Mouse (Mus musculus): ENCODE results near the gene Tsc22d2.
A peak's percentile ranks its signal among the peaks of the same experiment; 100 is the strongest.
"Not testable (repeated sequence)": the region's sequence is repeated elsewhere in the genome, so short reads cannot be mapped to it uniquely, and the experiment has no call there.

Gene Tsc22d2

GRCm38 (mm10) chr3:58428861-58429260 is 14.3 kb downstream of the Tsc22d2 start:
- DNase-seq (ENCODE audit: low spot score in 2 of 2) = no peak

DNA sequence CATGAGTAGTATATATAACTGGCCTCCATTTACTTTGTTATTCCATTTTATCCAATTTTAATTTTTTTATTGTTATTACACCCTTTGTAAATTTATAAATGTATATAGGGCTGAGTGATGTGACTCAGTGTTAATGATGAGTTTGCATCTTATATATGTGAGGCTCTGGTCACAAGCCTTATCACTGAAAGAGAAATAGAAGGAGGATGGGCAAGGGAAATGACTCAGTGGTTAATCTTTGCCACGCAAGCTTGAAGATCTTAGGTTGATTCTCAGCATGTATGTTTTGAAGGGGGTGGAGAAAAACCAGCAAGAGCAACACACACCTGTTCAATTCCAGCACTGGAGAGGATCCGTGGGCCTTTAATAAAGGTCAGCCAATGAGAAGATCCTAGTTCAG is 19.9 kb downstream of the Tsc22d2 start:
- no peak for DNase-seq (ENCODE audit: low spot score in 2 of 2)

- DNase-seq (ENCODE audit: low spot score in 2 of 2) = no peak
These were observed 33.7 kb downstream of the Tsc22d2 start for GRCm38 (mm10) chr3:58448230-58448629.

DNA sequence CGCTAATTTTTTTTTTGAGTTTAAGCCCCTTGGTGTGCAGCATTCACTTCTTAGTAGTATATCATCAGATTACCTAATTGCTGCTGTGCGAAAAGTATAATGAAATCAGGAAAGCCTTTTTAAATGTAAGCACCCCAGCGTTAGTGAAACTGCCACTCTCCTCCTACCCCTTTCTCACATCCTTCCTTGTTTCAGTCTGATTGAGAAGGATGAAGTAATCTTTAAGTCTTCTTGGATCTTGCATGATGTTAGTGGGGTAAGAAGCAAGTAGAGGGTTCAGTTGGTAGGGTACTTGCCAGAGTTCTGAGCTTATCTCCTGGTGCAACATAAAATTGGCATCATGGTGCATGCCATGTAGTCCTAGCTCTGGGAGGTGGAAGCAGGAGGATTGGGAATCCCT is 35.0 kb downstream of the Tsc22d2 start:
- no peak for DNase-seq (ENCODE audit: low spot score in 2 of 2)

GRCm38 (mm10) chr3:58454414-58455205 is 40.1 kb downstream of the Tsc22d2 start:
- DNase-seq (ENCODE audit: low spot score in 2 of 2) = no peak

DNA sequence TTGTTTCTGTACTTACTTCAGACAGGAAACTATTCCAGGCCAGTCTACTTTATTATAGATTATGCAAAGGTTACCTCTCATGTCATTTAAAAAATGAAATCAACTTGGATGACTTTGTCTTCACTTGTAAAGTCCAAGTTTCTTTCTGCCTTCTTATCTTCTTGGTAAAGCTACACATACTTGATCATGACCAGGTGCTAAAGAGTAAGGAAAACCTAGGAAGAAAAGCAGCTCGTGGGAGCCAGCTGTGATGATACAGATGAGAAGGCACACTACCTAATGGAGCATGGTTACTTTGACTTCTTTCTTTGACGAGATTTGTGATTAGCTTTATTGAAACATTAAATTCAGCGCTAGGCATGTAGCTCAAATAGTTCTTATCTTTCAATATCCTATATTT is 40.7 kb downstream of the Tsc22d2 start:
- DNase-seq (ENCODE audit: low spot score in 2 of 2) = no peak

DNA sequence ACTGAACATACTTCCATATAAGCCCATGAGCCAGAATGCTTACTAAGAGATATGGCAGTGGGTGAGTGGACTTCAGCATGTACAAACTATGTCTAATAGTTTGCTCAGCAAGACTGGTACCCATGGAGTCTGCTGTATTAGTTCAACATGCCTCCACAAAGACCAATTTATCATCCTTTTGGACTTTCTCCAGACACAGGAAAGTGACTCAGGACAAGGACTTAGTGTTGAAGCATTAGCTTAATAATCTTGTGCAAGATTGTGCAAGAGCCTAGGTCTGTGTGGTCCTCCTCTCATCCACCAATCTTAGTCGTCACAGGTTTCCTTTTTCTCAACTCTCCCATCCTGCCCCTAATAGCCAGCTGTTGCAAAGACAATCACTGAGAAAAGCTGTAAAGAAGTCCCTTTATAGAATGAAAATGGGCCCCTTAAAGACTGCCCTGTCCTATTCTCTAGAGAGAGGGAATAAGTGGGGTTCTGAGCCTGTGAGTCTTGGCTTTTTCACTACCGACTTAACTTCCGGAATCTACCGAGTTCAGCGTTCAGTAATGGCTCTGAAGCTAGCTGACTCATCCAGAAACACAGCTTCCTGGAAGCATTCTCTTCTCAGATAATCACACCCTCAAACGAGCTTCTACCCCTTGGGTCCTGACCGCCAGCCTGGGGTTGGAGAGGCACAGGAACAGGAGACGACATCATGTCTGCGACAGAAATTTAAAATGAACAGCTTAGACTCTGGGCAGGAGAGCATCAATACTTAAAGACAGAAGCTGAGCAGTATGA is 55.3 kb downstream of the Tsc22d2 start:
- no peak for DNase-seq (ENCODE audit: low spot score in 2 of 2)

- not testable (repeated sequence) for DNase-seq (ENCODE audit: low spot score in 2 of 2)
These were observed 60.8 kb downstream of the Tsc22d2 start for GRCm38 (mm10) chr3:58475298-58475697.

DNA sequence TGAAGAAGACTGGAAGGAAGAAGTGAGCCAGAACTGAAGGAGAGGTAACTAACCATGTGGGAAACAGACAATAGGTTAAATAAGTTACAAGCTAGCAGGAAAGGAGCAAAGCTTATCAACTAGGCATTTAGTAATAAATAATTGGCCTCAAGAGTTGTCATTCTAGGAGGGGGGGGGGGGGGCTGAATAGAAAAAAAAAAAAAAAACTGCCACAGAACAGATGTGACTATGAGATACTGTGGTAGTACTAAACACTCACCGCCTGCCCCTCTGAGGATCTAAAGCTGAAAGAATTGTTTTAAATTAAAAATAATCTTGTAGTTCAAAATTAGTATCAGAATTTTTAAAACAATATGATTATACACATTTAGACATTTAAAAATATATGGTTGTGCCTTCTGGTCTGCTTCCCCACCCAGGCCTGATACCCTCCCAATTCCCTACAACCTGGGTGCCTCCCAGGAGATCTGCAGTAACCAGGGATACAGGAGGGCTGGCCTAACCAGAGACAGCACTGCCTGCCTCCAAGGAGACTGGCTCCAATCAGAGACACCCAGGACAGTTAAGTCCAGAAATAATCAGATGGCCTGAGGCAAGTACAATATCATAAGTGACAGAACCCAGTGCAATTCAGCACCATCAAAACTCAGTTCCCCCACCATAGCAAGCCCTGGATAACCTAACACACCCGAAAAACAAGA is 64.4 kb downstream of the Tsc22d2 start:
- no peak for DNase-seq (ENCODE audit: low spot score in 2 of 2)

DNA sequence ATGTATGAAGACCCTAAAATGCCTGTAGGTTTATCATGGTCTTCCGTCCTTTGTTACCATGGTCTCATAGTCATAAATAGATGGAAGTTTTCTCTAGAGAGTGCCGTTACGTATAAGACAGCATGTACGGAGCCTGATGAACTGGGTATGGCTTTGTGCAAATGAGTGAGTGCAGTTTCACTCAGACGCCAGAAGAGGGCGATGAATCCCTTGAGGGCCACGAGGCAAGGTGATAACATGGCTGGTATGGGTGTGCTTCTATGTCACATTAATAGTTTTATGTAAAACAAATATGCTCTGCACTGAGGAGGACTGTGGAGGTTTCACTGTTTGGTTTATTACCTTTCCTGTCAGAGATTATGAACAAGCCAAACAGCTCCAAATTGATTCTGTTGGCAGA is 71.4 kb downstream of the Tsc22d2 start:
- no peak for DNase-seq (ENCODE audit: low spot score in 2 of 2)

DNA sequence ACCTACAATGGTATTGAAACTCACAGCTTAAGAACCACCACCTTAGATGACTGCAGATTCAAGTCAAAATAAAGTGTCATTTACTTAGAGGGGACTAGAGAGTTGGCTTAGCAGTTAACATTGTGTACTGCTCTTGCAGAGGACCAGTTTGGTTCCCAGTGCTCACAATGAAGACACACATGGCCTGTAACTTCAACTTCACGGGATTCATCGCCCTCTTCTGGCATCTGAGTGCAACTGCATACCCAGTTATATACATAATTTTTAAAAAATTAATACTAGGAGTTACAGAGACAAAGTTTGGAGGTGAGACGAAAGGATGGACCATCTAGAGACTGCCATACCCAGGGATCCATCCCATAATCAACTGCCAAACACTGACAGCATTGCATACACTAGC is 72.6 kb downstream of the Tsc22d2 start:
- DNase-seq (ENCODE audit: low spot score in 2 of 2) = no peak

DNA sequence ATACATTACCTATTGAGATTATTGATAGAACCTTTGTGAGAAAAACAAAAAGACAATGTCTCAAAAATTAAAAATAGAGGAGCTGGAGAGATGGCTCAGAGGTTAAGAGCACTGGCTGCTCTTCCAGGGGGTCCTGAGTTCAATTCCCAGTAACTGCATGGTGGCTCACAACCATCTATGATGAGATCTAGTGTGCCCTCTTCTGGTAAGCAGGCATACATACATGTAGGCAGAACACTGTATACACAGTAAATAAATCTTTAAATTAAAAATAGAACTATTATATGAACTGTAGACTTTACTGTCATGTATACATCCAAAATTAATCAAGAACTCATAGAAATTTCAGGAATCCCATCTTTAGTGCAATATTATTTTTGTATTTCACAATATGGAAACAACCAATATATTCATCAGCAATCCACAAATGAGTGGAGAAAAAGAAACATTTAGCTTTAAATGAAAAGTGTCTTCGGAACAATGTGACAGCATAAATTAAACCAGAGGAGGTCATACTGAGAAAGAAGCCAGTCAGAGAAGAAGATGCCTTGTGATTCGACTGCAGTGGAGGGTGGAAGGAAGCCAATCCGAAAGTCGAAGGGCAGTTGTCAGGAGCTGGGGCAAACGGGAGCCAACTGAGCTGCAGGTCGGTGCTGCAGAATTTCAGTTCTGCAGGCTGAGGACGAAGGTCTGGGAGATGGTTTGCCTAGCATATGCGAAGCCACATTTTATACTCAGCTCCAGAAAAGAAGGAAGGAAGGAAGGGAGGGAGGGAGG is 73.7 kb downstream of the Tsc22d2 start:
- DNase-seq (ENCODE audit: low spot score in 2 of 2) = no peak

DNA sequence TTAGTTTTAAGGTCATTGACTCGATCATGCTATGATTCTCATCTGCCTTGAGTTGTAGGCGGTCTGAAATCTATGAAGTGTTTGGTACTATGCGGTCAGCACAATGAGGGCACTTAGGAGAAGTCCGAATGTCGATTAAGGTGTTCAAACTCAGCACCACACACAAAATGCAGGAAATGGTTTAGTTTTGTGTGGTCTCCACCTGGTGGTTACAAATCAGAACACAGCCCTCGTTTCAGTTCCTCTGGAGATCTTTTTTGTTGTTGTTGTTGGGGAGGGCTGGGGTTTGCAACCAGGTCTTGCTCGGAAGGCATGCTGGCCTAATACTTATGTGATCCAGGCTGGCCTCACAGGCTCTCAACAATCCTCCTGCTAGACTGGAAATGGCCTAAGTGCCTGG is 76.3 kb downstream of the Tsc22d2 start:
- DNase-seq (ENCODE audit: low spot score in 2 of 2) = peak in 1 of 2 experiments; percentile 11

DNA sequence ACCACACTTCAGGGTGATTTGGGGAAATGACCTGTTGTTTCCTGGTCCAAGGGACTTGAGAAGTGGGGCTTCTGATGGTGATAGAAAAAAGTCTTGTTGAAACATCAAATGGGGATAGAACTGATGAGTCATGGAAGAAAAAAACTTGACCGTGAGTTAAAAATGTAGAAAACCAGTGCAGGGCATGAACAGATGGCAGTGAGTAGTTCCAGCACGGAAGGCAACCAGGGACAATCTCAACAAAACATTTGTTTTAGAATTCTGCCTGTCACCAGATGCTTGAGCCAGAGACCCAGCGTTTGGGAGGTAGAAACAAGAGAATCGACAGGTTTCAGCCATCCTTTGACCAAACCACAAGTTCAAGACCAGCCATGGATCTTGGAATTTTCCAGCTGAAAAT is 79.1 kb downstream of the Tsc22d2 start:
- DNase-seq (ENCODE audit: low spot score in 2 of 2) = peak in 1 of 2 experiments; percentile 9

DNA sequence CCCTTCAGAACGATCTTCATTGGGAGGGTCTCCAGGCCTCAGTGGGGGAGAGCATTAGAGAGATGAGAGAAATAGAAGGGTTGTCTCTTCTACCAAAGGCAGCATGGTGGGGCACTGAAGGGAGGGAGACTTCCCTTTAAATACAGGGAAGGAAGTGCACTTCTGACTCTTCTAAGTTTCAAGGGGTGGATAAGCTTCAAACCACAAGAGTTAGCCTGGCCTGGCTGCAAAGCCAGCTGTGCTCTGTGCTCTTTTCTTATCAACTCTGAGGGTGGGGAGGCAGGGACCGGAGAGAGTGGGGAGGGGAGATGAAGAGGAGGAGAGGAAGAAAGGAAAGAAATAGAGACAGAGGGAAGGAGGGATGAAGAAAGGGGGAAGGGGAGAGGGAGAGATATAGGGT is 87.4 kb downstream of the Tsc22d2 start:
- DNase-seq (ENCODE audit: low spot score in 2 of 2) = no peak

- DNase-seq (ENCODE audit: low spot score in 2 of 2) = no peak
These were observed 89.3 kb downstream of the Tsc22d2 start for GRCm38 (mm10) chr3:58503720-58504333.

- DNase-seq (ENCODE audit: low spot score in 2 of 2) = no peak
These were observed 90.2 kb downstream of the Tsc22d2 start for GRCm38 (mm10) chr3:58504676-58505075.

DNA sequence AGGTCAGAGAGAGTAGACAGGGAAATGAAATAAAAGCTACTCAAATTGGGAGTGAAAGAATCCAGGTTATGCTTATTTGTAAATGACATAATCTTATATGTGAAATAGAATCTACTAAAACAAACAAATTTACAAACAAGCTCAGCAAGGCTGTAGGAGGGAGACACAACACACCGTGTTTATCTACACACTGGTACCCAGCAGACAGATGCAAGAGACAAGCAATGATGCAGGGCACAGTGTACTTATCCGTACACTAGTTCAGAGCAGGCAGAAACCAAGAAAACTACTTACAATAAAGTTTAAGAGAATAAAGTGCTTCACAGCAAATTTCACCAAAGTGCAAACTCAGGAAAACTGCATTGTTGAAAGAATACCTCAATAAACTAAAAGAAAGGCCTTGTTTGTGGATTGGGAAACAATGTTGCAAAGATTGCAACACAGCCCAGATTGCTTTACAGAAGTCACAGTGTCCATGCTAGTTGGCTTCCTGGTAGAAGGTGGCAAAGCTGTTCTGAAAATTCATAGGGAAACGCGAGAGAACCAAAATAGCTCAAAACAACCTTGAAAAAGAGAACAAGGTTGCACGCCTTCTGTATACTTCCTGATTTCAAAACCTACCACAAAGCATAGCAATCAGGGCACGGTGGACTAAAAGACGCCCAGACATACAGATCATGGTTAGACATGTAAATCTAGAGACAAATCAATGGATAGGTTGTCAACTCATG is 93.7 kb downstream of the Tsc22d2 start:
- no peak for DNase-seq (ENCODE audit: low spot score in 2 of 2)

DNA sequence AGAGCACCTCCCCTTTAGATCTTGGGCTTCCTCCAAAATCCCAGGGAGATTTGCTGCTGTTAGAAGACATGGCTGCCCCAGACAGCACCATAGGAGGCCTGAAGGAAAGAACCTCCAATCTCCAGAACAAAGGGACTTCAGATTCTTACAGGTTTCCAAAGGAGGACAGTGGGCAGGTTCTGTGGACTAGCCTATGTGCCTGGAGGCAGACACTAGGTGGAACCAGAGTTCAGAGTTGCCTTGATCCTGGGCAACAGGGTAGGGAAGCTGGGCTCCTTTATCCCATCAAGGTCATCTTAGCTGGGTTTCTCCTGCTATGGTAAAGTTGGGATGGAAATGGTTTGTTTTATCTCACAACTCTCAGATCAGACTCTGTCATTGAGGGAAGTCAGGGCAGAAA is 97.1 kb downstream of the Tsc22d2 start:
- no peak for DNase-seq (ENCODE audit: low spot score in 2 of 2)

DNA sequence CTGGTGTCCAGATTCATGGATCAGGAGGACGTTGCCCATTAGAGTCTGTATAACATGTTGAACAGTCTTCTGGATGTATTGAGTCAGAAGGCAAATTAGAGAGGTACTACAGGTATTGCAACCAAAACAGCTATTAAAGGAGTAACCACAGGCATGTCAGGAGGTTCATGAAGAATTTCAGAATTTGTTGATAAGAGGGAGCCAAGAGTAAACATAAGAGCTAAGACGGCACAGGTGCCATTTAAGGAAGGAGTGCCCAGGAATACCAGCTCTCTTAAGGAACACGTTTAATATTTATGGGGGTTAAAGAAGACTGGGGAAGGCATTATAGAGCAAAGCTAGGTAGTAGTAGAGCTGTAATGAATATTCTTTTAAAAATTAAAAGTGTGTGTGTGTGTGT is 98.2 kb downstream of the Tsc22d2 start:
- DNase-seq (ENCODE audit: low spot score in 2 of 2) = no peak

GRCm38 (mm10) chr3:58513483-58513882 is 99.0 kb downstream of the Tsc22d2 start:
- no peak for DNase-seq (ENCODE audit: low spot score in 2 of 2)
